Mouse (Mus musculus) gastrocnemius, postnatal 36 days (tissue): Measurements from ENCODE around the gene Tbc1d9b. TPM values are rescaled to one million over a fixed set of nuclear protein-coding genes. Genes with fewer than 3 reads are reported as not detected.
"Not testable (repeated sequence)": the region's sequence is repeated elsewhere in the genome, so short reads cannot be mapped to it uniquely, and the experiment has no call there.

Experiments used
- DNase-seq, 2 experiments: peaks; one replicate each; pipeline ENCODE4 v3.0.0; 2022
- intact Hi-C: fragments of 180-260 bp; cut with DNase I; formaldehyde crosslinking; loops from one replicate; pipeline ENCODE4 v1.15.1; 2025
- long read RNA-seq, 2 experiments: library from polyadenylated mRNA; stranded (forward); transcript quantifications; one replicate each; pipeline ENCODE4 v2.0.0; 2021
- total RNA-seq, 2 experiments: library from RNA; stranded (reverse); gene quantifications; 2 replicates each; pipeline ENCODE4 v1.2.3; 2021

The Tbc1d9b gene
- total RNA-seq = 10 to 100 TPM; 24.1 to 24.5 TPM
- long read RNA-seq, experiment 1, full-length matches to known transcripts = 1 of 12 reads
- long read RNA-seq, experiment 1, partial matches to known transcripts = 4 of 12 reads
- long read RNA-seq, experiment 1, other reads (novel, unspliced or antisense) = 7 of 12 reads
- long read RNA-seq, experiment 2, full-length matches to known transcripts = 1 of 13 reads
- long read RNA-seq, experiment 2, partial matches to known transcripts = 9 of 13 reads
- long read RNA-seq, experiment 2, other reads (novel, unspliced or antisense) = 3 of 13 reads

- DNase-seq = peak; percentile 85 to 87
- intact Hi-C loops = loop anchor here (2.0 to 5.0 kb wide), 2 partner anchors 104 to 146 kb away; partner anchors contain the start of gene Rnf130
These were observed at the start of gene Tbc1d9b for GRCm38 (mm10) chr11:50130811-50131766. Gene Tbc1d9b (plus strand): TSS chr11:50131396.

DNA sequence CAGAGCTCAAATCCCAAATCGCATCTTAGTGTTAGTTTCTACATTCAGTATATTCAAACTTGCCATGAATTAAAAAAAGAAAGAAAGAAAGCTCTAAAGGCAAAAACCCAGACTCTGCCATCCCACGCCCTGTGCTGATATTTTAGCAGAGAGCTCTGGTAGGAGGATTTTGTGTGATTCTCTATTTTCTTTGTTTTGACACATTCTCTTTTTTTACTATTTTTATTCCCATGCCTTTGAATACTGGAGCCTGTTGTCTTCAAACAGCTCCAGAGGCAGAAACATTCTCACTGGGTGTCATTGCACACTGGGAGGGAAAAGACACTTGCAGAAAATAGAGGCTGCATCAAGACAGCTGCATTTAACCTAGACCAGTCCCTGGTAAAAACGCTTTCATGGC is 45.0 kb upstream of the Tbc1d9b start:
- no peak for DNase-seq
- intact Hi-C loops = no loop called here

DNA sequence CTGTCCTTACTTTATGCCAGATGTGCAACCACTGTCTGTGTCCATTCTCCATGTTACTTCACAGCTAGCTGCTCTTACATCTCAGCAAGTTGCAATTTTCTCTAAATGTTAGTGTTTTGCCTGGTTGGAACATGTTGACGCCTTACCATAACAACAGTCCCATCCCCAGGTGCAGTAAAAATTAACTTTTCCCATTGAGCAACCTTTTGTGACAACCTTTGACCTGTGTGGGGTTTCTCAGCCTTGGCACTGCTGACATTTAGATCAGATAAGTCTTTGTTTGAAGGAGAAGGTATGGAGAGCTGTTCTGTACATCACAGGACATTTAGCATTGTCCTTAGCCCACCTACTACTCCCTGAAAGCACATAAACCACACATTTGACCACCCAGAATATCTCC is 41.4 kb upstream of the Tbc1d9b start:
- no peak for DNase-seq
- intact Hi-C loops = no loop called here

- DNase-seq = no peak
- intact Hi-C loops = no loop called here
These were observed 40.1 kb upstream of the Tbc1d9b start for GRCm38 (mm10) chr11:50090982-50091675.

DNA sequence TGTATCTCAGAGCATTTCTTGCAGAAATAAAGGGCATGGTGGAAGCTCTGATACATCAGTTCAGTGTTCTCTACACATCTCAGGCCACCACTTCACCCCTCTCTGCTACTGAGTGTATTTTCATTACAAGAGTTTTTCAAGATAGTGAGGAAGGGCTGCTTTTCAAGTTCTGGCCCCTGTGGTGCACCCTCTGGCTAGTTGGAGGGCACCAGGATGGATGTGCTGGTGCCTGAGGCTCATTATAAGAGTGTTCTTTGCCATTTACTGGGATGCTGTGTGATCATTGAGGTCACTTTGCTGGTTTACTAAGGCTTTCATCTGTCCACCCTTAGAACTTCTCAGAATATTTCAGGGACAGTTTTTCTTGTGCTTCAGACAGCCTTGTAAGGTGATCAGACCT is 39.5 kb upstream of the Tbc1d9b start:
- intact Hi-C loops = no loop called here
- DNase-seq = no peak

- no peak for DNase-seq
- intact Hi-C loops = no loop called here
These were observed 35.5 kb upstream of the Tbc1d9b start for GRCm38 (mm10) chr11:50095661-50096060.

- intact Hi-C loops = no loop called here
These were observed 34.1 kb upstream of the Tbc1d9b start for GRCm38 (mm10) chr11:50097091-50097490.

DNA sequence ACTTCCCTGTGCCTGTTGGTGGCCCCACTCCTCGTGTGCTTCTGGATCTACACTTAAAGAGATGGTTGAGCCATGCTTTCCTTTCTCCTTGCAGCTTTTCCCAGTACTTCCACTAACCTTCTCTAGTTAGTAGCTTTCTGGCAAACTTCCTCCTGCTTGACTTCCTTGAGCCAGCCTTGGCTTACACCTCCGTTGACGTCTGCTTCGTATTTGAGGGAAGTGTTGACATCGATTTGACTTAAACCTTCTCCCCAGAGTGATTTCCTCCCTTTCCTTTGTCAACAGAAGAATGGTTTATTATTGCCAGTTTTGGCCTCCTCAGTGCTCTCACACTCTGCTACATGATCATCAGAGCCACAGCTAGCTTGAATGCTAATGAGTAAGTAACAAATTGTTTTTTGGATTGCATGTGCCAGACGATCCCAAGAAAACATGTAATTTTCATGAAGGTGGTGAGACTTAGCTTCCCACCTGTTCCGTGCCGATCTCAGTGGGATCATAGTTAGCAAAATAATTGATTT is 32.2 kb upstream of the Tbc1d9b start:
- DNase-seq = no peak
- intact Hi-C loops = no loop called here

More at GRCm38 (mm10) chr11:50097091-50097490, 34.1 kb upstream of the Tbc1d9b start:
- DNase-seq = no peak

GRCm38 (mm10) chr11:50099692-50100091 is 31.5 kb upstream of the Tbc1d9b start:
- intact Hi-C loops = no loop called here
- DNase-seq = no peak

- intact Hi-C loops = no loop called here
- no peak for DNase-seq
These were observed 30.5 kb upstream of the Tbc1d9b start for GRCm38 (mm10) chr11:50100548-50101307.

DNA sequence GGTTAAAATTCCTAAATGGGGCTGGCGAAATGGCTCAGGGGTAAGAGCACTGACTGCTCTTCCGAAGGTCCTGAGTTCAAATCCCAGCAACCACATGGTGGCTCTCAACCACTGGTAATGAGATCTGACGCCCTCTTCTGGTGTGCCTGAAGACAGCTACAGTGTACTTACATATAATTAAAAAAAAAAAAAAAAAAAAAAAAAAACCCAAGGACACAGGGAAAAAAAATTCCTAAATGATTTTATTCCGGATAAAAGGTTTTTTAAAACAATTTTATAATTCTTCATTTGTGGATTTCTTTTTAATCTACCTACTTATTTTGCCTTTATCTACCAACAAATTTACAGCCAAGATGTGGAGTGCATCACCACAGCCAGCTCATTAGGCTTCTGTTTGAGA is 29.2 kb upstream of the Tbc1d9b start:
- intact Hi-C loops, DNase-seq: not testable (repeated sequence)

GRCm38 (mm10) chr11:50104016-50104415 is 27.2 kb upstream of the Tbc1d9b start:
- intact Hi-C loops = no loop called here
- DNase-seq = no peak

GRCm38 (mm10) chr11:50105237-50105636 is 26.0 kb upstream of the Tbc1d9b start:
- intact Hi-C loops = no loop called here

GRCm38 (mm10) chr11:50106024-50106423 is 25.2 kb upstream of the Tbc1d9b start:
- intact Hi-C loops = no loop called here
- DNase-seq = no peak

More at GRCm38 (mm10) chr11:50105237-50105636, 26.0 kb upstream of the Tbc1d9b start:
- DNase-seq = no peak

DNA sequence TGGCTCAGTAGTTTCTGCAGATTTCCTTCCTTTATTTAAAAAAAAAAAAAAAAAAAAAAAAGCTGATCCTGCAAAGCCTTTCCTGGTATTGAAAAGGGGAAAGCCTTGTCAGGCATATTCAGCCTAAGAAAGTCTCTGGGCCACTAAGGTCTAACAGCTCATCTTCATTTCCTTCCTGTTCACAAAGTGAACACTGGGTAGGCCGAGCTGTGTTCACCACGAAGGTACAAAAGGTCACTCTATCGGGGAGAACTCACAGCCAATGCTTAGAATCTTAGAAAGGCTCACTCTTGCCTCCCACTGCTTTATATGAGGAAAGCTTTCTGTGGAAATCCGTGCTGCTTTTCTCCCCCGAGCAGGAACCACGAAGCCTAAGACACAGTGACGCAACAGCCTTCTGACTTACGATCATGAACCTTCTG is 22.4 kb upstream of the Tbc1d9b start:
- intact Hi-C loops = no loop called here
- no peak for DNase-seq

GRCm38 (mm10) chr11:50114329-50114728 is 16.9 kb upstream of the Tbc1d9b start:
- DNase-seq = peak; percentile 66 to 67
- intact Hi-C loops = no loop called here

DNA sequence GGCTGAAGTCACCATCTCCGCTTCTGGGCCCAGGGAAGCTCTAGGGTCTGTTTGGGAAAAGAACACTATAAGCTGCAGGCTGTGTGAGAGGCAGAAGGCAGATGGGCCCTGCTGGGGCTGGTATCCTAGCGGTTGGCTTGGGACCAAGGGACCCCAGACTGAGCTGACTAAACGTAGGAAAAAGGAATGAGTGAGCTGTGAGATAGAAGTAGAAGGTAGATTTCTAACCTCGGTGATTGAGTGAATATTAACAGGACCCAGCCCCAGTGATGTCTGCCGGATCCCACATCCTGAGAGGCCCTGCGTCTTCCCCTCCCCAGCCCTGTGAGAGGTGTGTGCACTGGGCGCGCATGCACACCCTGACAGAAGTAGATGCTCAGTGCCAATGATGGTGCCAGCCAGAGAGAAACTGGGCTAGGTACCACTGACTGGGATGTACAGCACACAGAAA is 8.5 kb upstream of the Tbc1d9b start:
- DNase-seq = no peak
- intact Hi-C loops = no loop called here

- intact Hi-C loops = no loop called here
- no peak for DNase-seq
These were observed 3.4 kb upstream of the Tbc1d9b start for GRCm38 (mm10) chr11:50127781-50128180.

DNA sequence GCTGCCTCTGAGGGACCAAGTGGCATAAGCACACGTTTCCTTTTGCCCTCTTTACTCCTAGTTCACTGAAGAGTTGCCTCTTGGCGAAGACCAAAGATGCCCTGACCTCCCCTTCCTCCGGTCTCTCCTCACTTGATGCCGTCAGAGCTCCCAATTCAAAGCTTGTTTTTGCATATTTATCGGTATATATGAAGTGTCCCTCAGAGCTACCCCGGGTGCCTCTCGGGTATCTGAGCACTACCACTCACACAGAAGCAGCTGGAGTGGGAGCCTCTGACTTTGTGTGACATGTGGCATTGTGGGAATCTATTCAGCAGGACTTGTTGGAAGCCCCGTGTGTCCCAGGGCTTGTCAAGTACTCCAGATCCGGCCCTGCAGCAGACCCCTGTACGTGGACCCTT is 605 bp downstream of the Tbc1d9b start:
- DNase-seq = no peak
- intact Hi-C loops = loop anchor here (2.0 to 5.0 kb wide), 2 partner anchors 104 to 147 kb away; partner anchors contain the start of gene Rnf130

DNA sequence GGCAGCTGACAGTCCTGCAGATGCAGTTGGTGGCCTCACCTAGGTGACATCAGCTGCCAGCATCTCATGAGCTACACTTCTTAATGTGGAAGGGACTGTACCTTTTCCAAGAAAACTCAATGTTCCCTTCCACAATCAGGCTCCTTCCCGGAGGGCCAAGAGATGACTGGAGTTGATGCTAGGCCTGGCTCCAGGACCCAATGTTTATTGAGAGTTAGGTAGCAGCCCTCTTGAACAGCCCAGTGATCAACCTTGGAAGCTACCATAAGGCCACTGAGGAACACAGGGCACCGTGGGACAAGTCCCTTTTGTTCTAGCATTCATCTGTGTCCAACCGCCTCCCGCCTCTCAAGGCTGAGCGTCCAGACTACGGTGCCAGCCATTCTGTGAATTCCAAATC is 1.1 kb downstream of the Tbc1d9b start:
- no peak for DNase-seq
- intact Hi-C loops = loop anchor here (5.0 kb wide), 1 partner anchor 105 kb away; the partner anchor contains the start of gene Rnf130
